In the genomic region with DNA sequence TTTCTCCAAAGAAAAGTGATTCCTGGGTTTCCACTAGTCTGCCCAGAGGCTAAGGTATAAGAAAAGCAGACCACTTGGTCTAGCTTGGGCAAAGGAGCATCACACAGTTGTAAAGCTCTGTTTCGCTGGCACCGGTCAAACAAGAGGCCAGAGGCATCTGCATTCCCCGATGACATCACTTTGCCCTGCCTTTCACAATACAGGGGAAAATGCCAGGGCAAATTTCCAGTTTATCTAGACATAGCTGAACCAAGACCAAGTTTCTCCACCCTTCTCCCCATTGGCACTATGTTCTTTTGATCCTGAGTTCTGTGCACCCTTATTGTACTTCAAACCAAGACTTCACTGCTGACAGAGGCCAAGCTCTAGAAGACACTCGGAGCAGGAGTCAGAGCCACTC, we compare ENCODE assay signal across 29 mouse cellular contexts. TPM values are rescaled to one million over a fixed set of nuclear protein-coding genes. Genes with fewer than 3 reads are reported as not detected.
DNase-seq lines count a peak whose midpoint lies in the region; ATAC-seq and TF ChIP-seq lines count a peak whose summit lies in the region.
"Had no signal": no experiment of that assay in that cellular context is flagged by ENCODE, and none has a peak within 500 bp of the region (broad histone marks: within the 10 kb centered on the region; RNA-seq: fewer than 3 reads in every experiment).

No protein-coding gene starts in this region.

- H3K4me2 ChIP-seq in liver, embryonic 12.5 days, result no peak overlapping the region
- H3K4me2 ChIP-seq: embryonic facial prominence, embryonic 12.5 days; forebrain, embryonic 12.5 days; limb, embryonic 15.5 days; neural tube, embryonic 13.5 days had no signal

- H3K27ac ChIP-seq in liver, adult 2 months (replicated peaks; ENCODE audit: insufficient read depth, low read depth, low read length), result no peak overlapping the region
- no peak overlapping the region for H3K27ac ChIP-seq in liver, embryonic 12.5 days
- H3K27ac ChIP-seq: embryonic facial prominence, embryonic 12.5 days; forebrain, embryonic 12.5 days; heart, embryonic 10.5 days; hindbrain, embryonic 10.5 days; hindbrain, postnatal 0 days; layer of hippocampus, adult 2 months; left cerebral cortex, adult 2 months; limb, embryonic 15.5 days; midbrain, embryonic 10.5 days; neural tube, embryonic 13.5 days; stomach, postnatal 0 days had no signal

- 66% methylated on average over 4 of the region's 4 CpGs for WGBS in liver, adult 2 months
- 78% methylated on average over 4 of the region's 4 CpGs for WGBS in liver, embryonic 12.5 days (ENCODE audit: insufficient replicate concordance)

- no peaks in the 10 kb centered on the region for H3K36me3 ChIP-seq in liver, adult 2 months (ENCODE audit: control insufficient read depth, insufficient read depth, low read length)
- H3K36me3 ChIP-seq in liver, embryonic 12.5 days, result no peaks in the 10 kb centered on the region
- H3K36me3 ChIP-seq: embryonic facial prominence, embryonic 12.5 days; forebrain, embryonic 12.5 days; heart, embryonic 10.5 days; hindbrain, embryonic 10.5 days; limb, embryonic 15.5 days; midbrain, embryonic 10.5 days; neural tube, embryonic 13.5 days had no signal

- no peaks in the 10 kb centered on the region for H3K79me2 ChIP-seq in liver, adult 2 months (ENCODE audit: control insufficient read depth, insufficient read depth, low read length)

- H3K27me3 ChIP-seq in liver, adult 2 months (ENCODE audit: control insufficient read depth, insufficient read depth, low read length), result no peaks in the 10 kb centered on the region
- H3K27me3 ChIP-seq in liver, embryonic 12.5 days (replicated peaks), result no peaks in the 10 kb centered on the region
- H3K27me3 ChIP-seq: embryonic facial prominence, embryonic 12.5 days; forebrain, embryonic 12.5 days; limb, embryonic 15.5 days; neural tube, embryonic 13.5 days had no signal

- no peaks in the 10 kb centered on the region for H3K9me3 ChIP-seq in liver, embryonic 12.5 days (replicated peaks)
- H3K9me3 ChIP-seq: embryonic facial prominence, embryonic 12.5 days; forebrain, embryonic 12.5 days; heart, embryonic 10.5 days; hindbrain, embryonic 10.5 days; limb, embryonic 15.5 days; midbrain, embryonic 10.5 days; neural tube, embryonic 13.5 days had no signal

- no peak for TF ChIP-seq CTCF in liver, adult 2 months (IDR thresholded peaks at IDR 0.05; ENCODE audit: low read depth, low read length)

- no peak for TF ChIP-seq POLR2A in liver, adult 2 months (IDR thresholded peaks at IDR 0.05; ENCODE audit: extremely low read depth, insufficient read depth, low read length)

- H3K9ac ChIP-seq in liver, adult 2 months (ENCODE audit: low read depth, low read length), result no peak overlapping the region
- H3K9ac ChIP-seq in liver, embryonic 12.5 days, result no peak overlapping the region
- H3K9ac ChIP-seq: embryonic facial prominence, embryonic 12.5 days; forebrain, embryonic 12.5 days; limb, embryonic 15.5 days; neural tube, embryonic 13.5 days had no signal

- no peak for ATAC-seq in liver, embryonic 12.5 days
- ATAC-seq: hindbrain, postnatal 0 days; intestine, embryonic 16.5 days; lung, postnatal 0 days; midbrain, embryonic 16.5 days had no signal

- no peak overlapping the region for H3K4me3 ChIP-seq in liver, adult 2 months (ENCODE audit: insufficient read depth, low read depth, low read length)
- no peak overlapping the region for H3K4me3 ChIP-seq in liver, embryonic 12.5 days
- H3K4me3 ChIP-seq: embryonic facial prominence, embryonic 12.5 days; forebrain, embryonic 12.5 days; heart, embryonic 10.5 days; hindbrain, embryonic 10.5 days; layer of hippocampus, adult 2 months; left cerebral cortex, adult 2 months; limb, embryonic 15.5 days; midbrain, embryonic 10.5 days; myocyte; neural tube, embryonic 13.5 days had no signal

- H3K4me1 ChIP-seq in liver, adult 2 months (ENCODE audit: control insufficient read depth, insufficient read depth, low read length), result no peaks in the 10 kb centered on the region
- H3K4me1 ChIP-seq in liver, embryonic 12.5 days, result no peaks in the 10 kb centered on the region
- H3K4me1 ChIP-seq: embryonic facial prominence, embryonic 12.5 days; forebrain, embryonic 12.5 days; heart, embryonic 10.5 days; hindbrain, embryonic 10.5 days; limb, embryonic 15.5 days; midbrain, embryonic 10.5 days; neural tube, embryonic 13.5 days had no signal

- DNase-seq in adrenal gland, adult 2 months, result peak; percentile 18
- no peak for DNase-seq in adrenal gland, adult 8-10 months
- DNase-seq in heart, adult 11 months, result peak; percentile 77
- DNase-seq in heart, postnatal 4 days, result no peak
- DNase-seq in liver, adult 2 months (ENCODE audit: extremely low read depth, low read depth, low spot score), result peak; percentile 47
- peak; percentile 22 for DNase-seq in skeletal muscle tissue, adult 2 months (ENCODE audit: low read depth, low spot score)
- no peak for DNase-seq in gastrocnemius, adult 18-20 months (ENCODE audit: low spot score)
- DNase-seq: cerebellum, adult 11-12 months; cerebellum, postnatal 25 days; kidney, adult 9 months; kidney, postnatal 14 days; left cerebral cortex, postnatal 4 days; thymus, adult 2 months had no signal

RNA-seq across cellular contexts. Expression of a gene that starts 22.8 kb away (rescaled TPM):
- total RNA-seq in adrenal gland, adult 2 months (2021), result 1 to 10 TPM; 1.2 to 2.4 TPM
- polyA plus RNA-seq in adrenal gland, adult 2 months (2012; rRNA removed), result 0.44 and 0.46 TPM in 2 replicates
- 1 to 10 TPM; 1.3 to 2.8 (median 2.3) TPM for total RNA-seq in adrenal gland, adult 8-10 months (2022)
- 1 to 10 TPM; 1.2 to 1.7 TPM for total RNA-seq in heart, postnatal 4 days (2021)
- total RNA-seq in liver, adult 2 months (2014; rRNA removed), result 1.6 and 1.8 TPM in 2 replicates
- 0.29 and 0.41 TPM in 2 replicates for polyA plus RNA-seq in liver, adult 2 months (2012; rRNA removed)
- polyA plus RNA-seq in liver, embryonic 12.5 days (2016; fragmentation: Nextera tagmentation; extraction: Ambion mirVana), result 8.1 and 9.3 TPM in 2 replicates
- 10 to 100 TPM; 83.8 to 90.7 TPM for total RNA-seq in gastrocnemius, adult 18-20 months (2021)

Comparison
In these comparisons a context has a peak if more than half of its experiments do, and no peak if none do; other contexts are left out.
1. DNase-seq: peak in adrenal gland, adult 2 months (single experiment), heart, adult 11 months (single experiment), liver, adult 2 months (single experiment) and skeletal muscle tissue, adult 2 months (single experiment); none in adrenal gland, adult 8-10 months (single experiment), heart, postnatal 4 days (single experiment) and gastrocnemius, adult 18-20 months (single experiment).
2. RNA of a gene that starts 22.8 kb away (total RNA-seq): 83.8 to 90.7 TPM in gastrocnemius, adult 18-20 months; 1.3 to 2.8 TPM in adrenal gland, adult 8-10 months, 1.2 to 2.4 TPM in adrenal gland, adult 2 months, 1.6 to 1.8 TPM in liver, adult 2 months and 1.2 to 1.7 TPM in heart, postnatal 4 days; every median in the first group is over 10 times any median in the second.